Mouse (Mus musculus) layer of hippocampus, adult 11-12 months (tissue): Measurements from ENCODE around the gene Ppp4r4.
"Not testable (repeated sequence)": the region's sequence is repeated elsewhere in the genome, so short reads cannot be mapped to it uniquely, and the experiment has no call there.

Source experiments
- DNase-seq: peaks from one replicate; pipeline ENCODE4 v3.0.0; 2022; ENCODE audit warnings: low spot score

Ppp4r4 gene

GRCm38 (mm10) chr12:103532020-103532648 lies at the start of gene Ppp4r4:
Gene Ppp4r4 (plus strand): TSS chr12:103532283.
- peak; percentile 95 for DNase-seq

DNA sequence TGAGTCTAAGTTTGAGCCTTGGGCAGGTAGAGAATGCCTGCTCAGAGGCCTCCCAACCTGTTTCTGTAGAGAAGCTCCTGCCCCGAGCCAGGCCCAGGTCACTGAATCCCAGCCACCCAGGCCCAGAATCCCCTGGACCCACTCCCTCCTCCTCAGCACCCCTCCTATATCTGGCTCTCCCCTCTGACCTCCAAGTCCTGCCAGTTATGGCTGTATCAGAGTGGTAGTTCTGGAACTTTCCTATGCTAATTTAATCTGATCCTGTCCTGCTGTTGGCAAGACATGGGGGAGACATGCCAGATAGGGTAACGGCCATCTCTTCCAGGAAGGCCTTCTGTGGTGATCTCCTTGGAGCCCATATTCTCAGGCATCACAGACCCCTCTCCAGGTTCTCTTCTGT lies 49.3 kb upstream of the Ppp4r4 start:
- DNase-seq, result no peak

GRCm38 (mm10) chr12:103484200-103484972 lies 47.7 kb upstream of the Ppp4r4 start:
- not testable (repeated sequence) for DNase-seq

DNA sequence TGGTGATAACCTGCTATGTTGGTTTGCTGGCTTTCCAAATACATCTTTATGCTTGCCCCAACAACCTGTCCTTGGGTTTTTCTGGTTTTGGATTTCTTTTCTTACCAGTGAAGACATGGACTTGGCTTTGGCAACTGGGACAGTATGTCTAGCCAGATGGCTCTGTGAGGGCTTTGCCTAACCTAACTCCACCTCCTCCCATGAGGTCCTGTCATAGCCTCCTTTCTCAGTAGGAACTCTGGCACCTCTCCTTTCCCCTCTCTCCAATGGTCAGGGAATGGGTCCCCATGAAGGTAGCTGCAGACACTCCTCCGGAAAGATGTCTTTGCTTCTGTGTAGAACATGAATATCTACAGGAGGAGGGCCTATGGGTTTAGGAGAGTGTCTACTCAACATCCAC lies 45.4 kb upstream of the Ppp4r4 start:
- DNase-seq, result no peak

- DNase-seq, result no peak
These were observed 44.8 kb upstream of the Ppp4r4 start for GRCm38 (mm10) chr12:103487276-103487675.

GRCm38 (mm10) chr12:103487750-103488149 lies 44.3 kb upstream of the Ppp4r4 start:
- DNase-seq, result no peak

DNA sequence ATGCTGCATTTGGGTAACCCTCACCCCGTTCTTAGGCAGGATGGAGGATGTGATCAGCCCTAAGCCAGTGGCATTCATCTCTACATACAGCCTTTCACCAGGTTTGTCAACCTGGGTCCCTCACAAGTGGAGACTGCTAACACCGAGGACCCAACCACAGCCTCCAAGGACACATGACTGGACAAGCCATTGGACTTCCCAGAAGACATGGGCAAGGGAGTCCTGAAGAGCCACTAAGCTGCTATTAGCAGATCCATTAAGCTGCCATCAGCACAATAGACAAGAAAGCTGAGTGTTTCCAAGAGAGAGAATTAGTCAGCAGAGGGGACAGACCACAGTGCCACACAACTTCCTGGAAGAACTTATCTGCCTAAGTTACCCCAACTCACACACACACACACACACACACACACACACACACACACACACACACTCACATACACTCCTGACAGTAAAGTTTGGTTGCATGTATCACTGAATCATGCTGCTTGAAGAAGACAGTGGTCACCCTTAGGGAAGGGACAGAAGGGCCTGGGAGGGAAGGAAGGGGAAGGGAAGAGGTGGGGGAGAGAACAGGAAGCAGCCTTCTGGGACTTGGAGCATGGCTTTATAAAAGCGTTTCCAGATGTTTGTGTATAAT lies 40.9 kb upstream of the Ppp4r4 start:
- no peak for DNase-seq

- DNase-seq, result peak; percentile 87
These were observed 39.3 kb upstream of the Ppp4r4 start for GRCm38 (mm10) chr12:103492767-103493166.

DNA sequence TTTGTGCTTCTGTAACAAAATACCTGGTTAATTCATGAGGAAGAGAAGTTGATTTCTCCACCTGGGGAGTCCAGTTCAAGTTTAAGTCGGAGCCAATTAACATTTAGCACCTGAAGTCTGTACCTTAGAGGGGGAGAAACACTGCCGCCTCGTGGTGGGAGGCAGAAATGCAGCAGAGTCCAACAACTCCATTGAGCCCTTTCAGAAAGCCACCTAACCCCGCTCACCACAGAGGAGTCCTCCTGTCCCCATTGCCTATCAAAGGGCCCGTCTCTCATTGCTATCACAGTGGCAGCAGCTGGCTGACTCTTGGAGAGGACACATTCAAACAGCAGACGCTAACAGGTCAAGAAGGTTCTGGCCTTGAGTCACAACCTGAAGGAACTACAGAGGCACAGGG lies 37.6 kb upstream of the Ppp4r4 start:
- DNase-seq, result peak; percentile 52

- no peak for DNase-seq
These were observed 33.3 kb upstream of the Ppp4r4 start for GRCm38 (mm10) chr12:103498768-103499167.

DNA sequence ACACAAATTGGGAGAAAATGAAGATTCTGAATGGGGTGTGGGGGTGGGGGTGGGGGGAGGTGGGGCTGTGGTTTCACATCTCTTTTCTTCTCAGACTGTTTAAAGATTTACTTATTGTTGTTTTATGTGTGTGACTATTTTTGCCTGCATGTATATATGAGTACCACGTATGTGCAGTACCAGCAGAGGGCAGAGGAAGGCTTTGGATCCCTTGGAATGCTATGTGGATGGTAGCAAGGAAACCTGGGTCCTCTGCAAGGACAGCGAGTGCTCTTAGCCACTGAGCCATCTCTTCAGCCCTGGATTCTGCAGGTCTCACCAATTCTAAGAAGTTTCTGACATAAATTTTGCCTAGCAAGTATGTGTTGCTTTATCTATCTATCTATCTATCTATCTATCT lies 32.8 kb upstream of the Ppp4r4 start:
- no peak for DNase-seq

- no peak for DNase-seq
These were observed 28.8 kb upstream of the Ppp4r4 start for GRCm38 (mm10) chr12:103503300-103503699.

GRCm38 (mm10) chr12:103504402-103504801 lies 27.7 kb upstream of the Ppp4r4 start:
- no peak for DNase-seq

DNA sequence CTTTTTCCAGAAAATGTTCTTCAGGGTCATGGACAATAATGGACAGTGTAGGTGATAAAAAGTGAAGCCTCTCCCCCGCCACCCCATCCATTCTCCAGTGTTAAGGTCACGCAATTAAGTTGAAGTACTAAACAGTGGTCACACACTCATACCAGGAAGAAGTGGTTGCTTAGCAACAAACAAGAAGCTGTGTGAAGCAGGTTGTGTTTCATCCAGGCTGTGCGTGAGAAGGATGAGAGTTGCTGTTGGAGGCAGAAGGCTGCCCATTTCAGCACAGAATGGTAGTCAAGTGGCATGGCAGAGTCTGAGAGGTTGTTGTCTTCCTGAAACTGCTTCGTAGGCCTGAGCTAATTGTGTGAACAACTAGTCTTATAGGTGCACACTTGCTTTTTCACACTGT lies 23.7 kb upstream of the Ppp4r4 start:
- DNase-seq, result no peak

GRCm38 (mm10) chr12:103509893-103510292 lies 22.2 kb upstream of the Ppp4r4 start:
- DNase-seq, result peak; percentile 69

DNA sequence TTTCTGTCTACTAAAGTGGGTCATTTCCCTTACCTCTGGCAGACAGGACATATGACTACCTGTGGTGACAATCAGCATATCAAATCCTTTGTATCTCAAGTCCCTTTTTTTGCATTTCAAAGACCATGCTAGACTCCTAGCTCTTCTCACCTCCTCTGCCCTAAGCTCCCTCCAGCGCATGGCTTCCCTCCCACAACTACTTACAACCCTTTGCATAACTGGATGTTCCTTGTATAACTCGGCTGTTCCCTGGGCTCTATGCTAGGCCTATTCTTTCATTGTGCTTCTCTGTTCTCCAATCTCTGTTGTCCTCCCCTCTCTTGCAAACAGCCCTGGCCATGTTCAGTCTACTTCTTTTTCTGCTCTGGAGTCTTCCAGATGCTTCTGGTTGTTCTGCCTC lies 20.5 kb upstream of the Ppp4r4 start:
- DNase-seq, result no peak

DNA sequence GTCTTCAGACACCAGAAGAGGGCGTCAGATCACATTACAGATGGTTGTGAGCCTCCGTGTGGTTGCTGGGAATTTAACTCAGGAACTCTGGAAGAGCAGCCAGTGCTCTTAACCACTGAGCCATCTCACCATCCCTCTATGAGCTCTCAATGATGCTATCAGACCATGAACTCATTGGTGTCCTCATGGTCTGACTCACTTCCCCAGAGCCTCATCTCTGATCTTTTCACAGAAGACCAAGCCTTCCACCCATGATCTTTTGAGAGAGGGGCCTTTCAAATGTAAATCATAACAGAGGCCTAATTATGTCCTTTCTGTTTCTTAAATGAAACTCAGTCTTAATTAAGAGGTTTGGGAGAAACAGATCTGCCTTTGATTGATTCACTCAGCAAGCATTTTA lies 19.0 kb upstream of the Ppp4r4 start:
- DNase-seq, result no peak

DNA sequence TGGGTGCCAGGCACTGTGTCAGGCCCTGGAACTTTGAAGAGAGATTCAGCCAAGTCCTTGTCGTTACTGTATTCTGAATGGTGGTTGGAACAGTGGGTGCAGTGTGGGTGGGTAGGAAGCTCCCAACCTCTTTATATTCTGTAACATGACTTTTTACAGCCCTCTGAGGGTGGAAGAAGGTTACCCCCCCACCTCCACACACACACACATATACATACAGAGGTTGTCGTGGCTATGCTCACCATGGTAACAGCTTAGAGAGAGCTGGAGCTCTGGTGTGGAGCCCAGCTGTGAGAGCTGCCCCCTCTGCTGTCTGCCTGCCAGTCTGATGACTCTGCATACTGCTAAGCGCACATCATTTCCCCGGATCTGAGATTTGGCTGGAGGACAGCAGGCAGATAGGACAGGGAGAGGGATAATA lies 18.6 kb upstream of the Ppp4r4 start:
- peak; percentile 72 for DNase-seq

- DNase-seq, result peak; percentile 55
These were observed 17.7 kb upstream of the Ppp4r4 start for GRCm38 (mm10) chr12:103514354-103514753.

DNA sequence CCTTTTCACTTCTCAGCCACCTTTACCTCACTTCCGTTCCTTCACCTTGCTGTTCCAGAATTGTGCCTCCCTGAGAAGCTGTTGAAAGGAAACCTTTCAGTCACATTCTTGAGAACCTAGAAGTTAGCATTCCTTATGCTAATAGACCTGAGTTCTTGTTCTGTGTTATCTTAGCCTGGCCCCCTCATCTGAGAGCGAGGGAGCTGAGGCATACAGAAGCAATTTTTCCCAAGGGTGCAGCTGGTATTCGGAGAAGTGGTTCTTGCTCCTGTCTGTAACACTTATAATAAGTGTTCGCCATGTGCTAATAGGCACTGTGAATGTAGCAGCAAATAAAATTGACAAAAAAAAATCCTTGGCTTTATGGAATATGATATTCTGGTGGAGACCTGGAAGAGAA lies 16.4 kb upstream of the Ppp4r4 start:
- no peak for DNase-seq

DNA sequence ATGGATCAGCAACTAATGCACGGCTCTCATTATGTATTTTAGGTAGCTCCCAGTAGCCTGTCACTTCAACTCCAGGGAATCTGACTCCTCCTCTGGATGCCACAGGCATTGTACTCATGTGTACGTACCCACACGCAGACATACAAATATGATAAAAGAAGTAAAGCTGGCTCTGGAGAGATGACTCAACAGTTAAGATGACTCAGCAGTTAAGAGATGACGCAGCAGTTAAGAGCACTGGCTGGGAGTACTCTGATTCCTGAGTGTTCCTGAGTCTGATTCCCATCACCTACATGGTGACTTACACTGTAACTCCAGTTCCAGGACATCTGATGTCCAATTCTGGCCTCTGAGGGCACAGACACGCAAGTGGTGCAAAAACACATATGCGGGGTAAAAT lies 13.4 kb upstream of the Ppp4r4 start:
- no peak for DNase-seq

- DNase-seq, result no peak
These were observed 1.5 kb upstream of the Ppp4r4 start for GRCm38 (mm10) chr12:103530596-103530995.
